Mouse (Mus musculus) B cell, adult (primary cell): ENCODE results near the gene Fbl. TPM values are rescaled to one million over a fixed set of nuclear protein-coding genes. Genes with fewer than 3 reads are reported as not detected.

Experiments
- total RNA-seq: library from RNA; stranded (reverse); gene quantifications from 4 replicates; pipeline ENCODE4 v1.2.4, GENCODE M21; 2023; ENCODE audit not compliant: inconsistent age

The Fbl gene
- 234 to 240 TPM (median 237 TPM) in 4 replicates for total RNA-seq

DNA sequence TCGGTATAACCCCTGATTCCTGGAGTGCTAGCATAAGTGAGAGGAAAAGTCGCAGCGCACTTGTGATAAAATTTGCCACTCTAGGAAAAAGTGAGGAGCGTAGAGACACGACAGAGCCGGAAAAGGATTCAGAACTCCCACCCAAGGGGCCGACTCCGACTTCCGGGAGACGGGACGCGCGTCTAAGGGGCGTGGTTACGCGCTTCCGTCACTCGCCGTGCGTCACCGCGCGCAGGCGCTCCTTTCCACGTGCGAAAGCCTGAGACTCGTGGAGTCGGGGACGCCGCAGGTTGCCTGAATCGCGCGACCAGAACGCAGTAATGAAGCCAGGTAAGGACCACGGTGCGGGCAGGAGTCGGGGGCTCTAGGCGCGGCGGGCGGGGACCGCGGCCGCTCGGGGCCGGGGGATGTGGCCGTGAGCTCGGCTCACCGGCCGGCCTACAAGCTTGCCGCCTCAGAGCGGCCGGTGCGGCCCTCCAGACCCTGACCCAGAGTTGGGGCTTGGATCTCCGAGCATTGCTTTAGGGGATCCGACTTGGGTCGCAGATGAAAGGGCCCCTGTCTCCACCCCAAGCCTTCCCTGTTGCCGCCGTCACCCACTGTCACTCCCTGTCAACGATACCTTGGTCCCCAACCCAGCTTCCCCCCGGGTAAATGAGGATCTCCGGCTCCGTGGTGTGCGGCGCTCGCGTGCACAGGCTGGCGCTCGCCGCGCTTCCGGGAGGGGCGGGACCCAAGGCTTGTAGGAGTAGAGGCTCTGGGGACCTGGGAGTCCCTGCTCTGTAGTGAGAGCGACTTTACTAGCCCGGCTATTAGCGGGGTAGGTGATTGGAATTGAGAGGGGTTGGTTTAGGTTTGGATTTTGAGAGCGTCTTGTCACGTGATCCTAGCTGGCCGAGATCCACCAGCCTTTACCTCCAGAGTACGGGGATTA lies at the start of gene Fbl:
TSS of gene Fbl (plus strand) at position 222 of the 934 bp plus-strand sequence.

GRCm38 (mm10) chr7:28129166-28129565 lies 40.3 kb upstream of the Fbl start, which contains the start of gene 9530053A07Rik:
Gene 9530053A07Rik (plus strand): TSS chr7:28129466.

GRCm38 (mm10) chr7:28179228-28179627 lies 9.7 kb downstream of the Fbl start, which contains the start of gene Dyrk1b:
Gene Dyrk1b (plus strand): TSS chr7:28179469.

Other genes with a start within 250 kb of the Fbl start
- 15.6 to 17.3 TPM (median 16.5 TPM) in 4 replicates for gene Zfp974, start 240.2 kb upstream of the Fbl start, total RNA-seq
- gene Zfp780b, start 190.5 kb upstream of the Fbl start, total RNA-seq, result 10.3 to 12.3 TPM (median 11.8 TPM) in 4 replicates
- gene Zfp850, start 155.6 kb upstream of the Fbl start, total RNA-seq, result 7.4 to 12.5 TPM (median 9.7 TPM) in 4 replicates
- 110 to 133 TPM (median 123 TPM) in 4 replicates for gene Psmc4, start 119.6 kb upstream of the Fbl start, total RNA-seq
- gene Fcgbp, start 98.5 kb upstream of the Fbl start, total RNA-seq, result not detected in 4 replicates
- not detected in 4 replicates for gene 9530053A07Rik, start 40.2 kb upstream of the Fbl start, total RNA-seq
- 20.5 to 23.5 TPM (median 21.3 TPM) in 4 replicates for gene Dyrk1b, start 9.8 kb downstream of the Fbl start, total RNA-seq
- gene Eid2, start 98.2 kb downstream of the Fbl start, total RNA-seq, result 1.1 to 1.7 TPM (median 1.2 TPM) in 4 replicates
- 2.6 to 4.1 TPM (median 3.5 TPM) in 4 replicates for gene Eid2b, start 108.0 kb downstream of the Fbl start, total RNA-seq
- gene Selenov, start 121.5 kb downstream of the Fbl start, total RNA-seq, result not detected in 4 replicates
- gene Dll3, start 132.5 kb downstream of the Fbl start, total RNA-seq, result not detected in 4 replicates
- gene Timm50, start 142.4 kb downstream of the Fbl start, total RNA-seq, result 38.7 to 46.9 TPM (median 40.5 TPM) in 4 replicates
- gene Supt5, start 169.0 kb downstream of the Fbl start, total RNA-seq, result 158 to 171 TPM (median 163 TPM) in 4 replicates
- gene Rps16, start 180.9 kb downstream of the Fbl start, total RNA-seq, result 3,144 to 3,281 TPM (median 3,251 TPM) in 4 replicates
- 130 to 140 TPM (median 135 TPM) in 4 replicates for gene Plekhg2, start 202.9 kb downstream of the Fbl start, total RNA-seq
- gene Zfp36, start 210.5 kb downstream of the Fbl start, total RNA-seq, result 825 to 993 TPM (median 925 TPM) in 4 replicates
- 14.1 to 19.0 TPM (median 15.8 TPM) in 4 replicates for gene Med29, start 223.0 kb downstream of the Fbl start, total RNA-seq
- gene Paf1, start 223.2 kb downstream of the Fbl start, total RNA-seq, result 151 to 162 TPM (median 156 TPM) in 4 replicates